Mouse (Mus musculus) G1E (cell line): ENCODE measurements around the gene Mok. TPM values are rescaled to one million over a fixed set of nuclear protein-coding genes. Genes with fewer than 3 reads are reported as not detected.
A peak's percentile ranks its signal among the peaks of the same experiment; 100 is the strongest.

Experiments used
- ATAC-seq: 2 replicates; pipeline ENCODE4 v1.8.0; 2016; ENCODE audit warnings: mild to moderate bottlenecking; ENCODE audit not compliant: insufficient number of reproducible peaks, poor library complexity, low FRiP score, severe bottlenecking; ENCODE audit errors: extremely low read depth
- DNase-seq: peaks from one replicate; pipeline ENCODE4 v3.0.0; 2012; ENCODE audit warnings: low spot score
- H3K27me3 ChIP-seq: 2 replicates; pipeline ENCODE4 v1.6.1; 2012; ENCODE audit warnings: mild to moderate bottlenecking, low read length, inconsistent platforms; ENCODE audit not compliant: insufficient read depth
- H3K36me3 ChIP-seq: replicated peaks from 2 replicates; pipeline ENCODE3; 2012; ENCODE audit warnings: mild to moderate bottlenecking, inconsistent platforms
- H3K4me1 ChIP-seq: 2 replicates; pipeline ENCODE4 v1.6.1; 2012; ENCODE audit warnings: low read depth, low read length, inconsistent platforms, mixed read lengths; ENCODE audit not compliant: insufficient read depth
- H3K4me3 ChIP-seq: 2 replicates; pipeline ENCODE4 v1.5.1; 2012; ENCODE audit warnings: low read depth, mild to moderate bottlenecking, inconsistent platforms, low read length, moderate library complexity, mixed read lengths
- H3K9me3 ChIP-seq: replicated peaks from 2 replicates; pipeline ENCODE4 v1.6.1; 2012; ENCODE audit warnings: inconsistent platforms
- CTCF ChIP-seq: IDR thresholded peaks from 2 replicates; pipeline ENCODE4 v1.5.1; 2012; ENCODE audit warnings: low read depth, low read length, inconsistent platforms, mixed read lengths
- GATA1 ChIP-seq: IDR thresholded peaks from 2 replicates; pipeline ENCODE4 v1.6.1; 2012; ENCODE audit warnings: borderline replicate concordance, low read length, inconsistent platforms, mixed read lengths
- GATA2 ChIP-seq: IDR thresholded peaks from 2 replicates; pipeline ENCODE4 v1.6.1; 2012; ENCODE audit warnings: low read depth, low read length, inconsistent platforms, borderline replicate concordance
- POLR2AphosphoS5 ChIP-seq: IDR thresholded peaks from 2 replicates; pipeline ENCODE4 v1.6.1; 2012; ENCODE audit warnings: low read depth, low read length, inconsistent platforms; ENCODE audit not compliant: insufficient replicate concordance
- TAL1 ChIP-seq: conservative IDR thresholded peaks from 2 replicates; pipeline ENCODE4 v1.6.1; 2012; ENCODE audit warnings: low read depth, low read length, inconsistent platforms, mixed read lengths
- polyA plus RNA-seq: library from polyadenylated mRNA; stranded (reverse); fragments of >175 nt; gene quantifications from 2 replicates; pipeline ENCODE4 v1.2.3, GENCODE M21; 2012
- total RNA-seq, 2 experiments: library from RNA; stranded (forward) in 1 of 2; stranded (reverse) in 1 of 2; fragments of 200-1000 nt in 1 of 2; fragments of >200 nt in 1 of 2; fragmentation: Nextera tagmentation in 1 of 2; gene quantifications; 2 replicates each; pipeline ENCODE4 v1.2.3; 2014 to 2017

The Mok gene
- total RNA-seq (2014; fragmentation: Nextera tagmentation): 0.49 and 3.3 TPM in 2 replicates
- total RNA-seq (2017): 0.76 and 0.93 TPM in 2 replicates
- 0.41 and 0.62 TPM in 2 replicates for polyA plus RNA-seq

- DNase-seq (peak; percentile 95), ATAC-seq (peak; percentile 47)
- TF ChIP-seq CTCF: no peak
- TF ChIP-seq GATA2: no peak
- no peak for TF ChIP-seq TAL1
- TF ChIP-seq POLR2AphosphoS5: no peak
- no peak for TF ChIP-seq GATA1
- Histone ChIP-seq H3K4me3 (peak within 1 kb of the TSS; percentile 77), H3K4me1 (peaks cover 43% of the 10 kb centered on the region), H3K9me3 (no peaks in the 10 kb centered on the region), H3K27me3 (peaks cover 32% of the 10 kb centered on the region), H3K36me3 (no peaks in the 10 kb centered on the region)
These were observed at the start of gene Mok for GRCm38 (mm10) chr12:110840348-110841198. Mok (minus strand) TSS chr12:110840939.

- ATAC-seq (peak; percentile 98), DNase-seq (peak; percentile 100)
- Histone ChIP-seq H3K4me3 (peak within 1 kb of the TSS; percentile 80), H3K36me3 (peaks cover 37% of the 10 kb centered on the region), H3K4me1 (peaks cover 48% of the 10 kb centered on the region), H3K9me3 (no peaks in the 10 kb centered on the region), H3K27me3 (no peaks in the 10 kb centered on the region)
- TF ChIP-seq GATA1: no peak
- no peak for TF ChIP-seq GATA2
- TF ChIP-seq POLR2AphosphoS5: no peak
These were observed 48.6 kb upstream of the Mok start, which contains the start of the genes Cinp and Tecpr2 for GRCm38 (mm10) chr12:110889036-110890020. Cinp (minus strand) TSS chr12:110889145. Tecpr2 (plus strand) TSS chr12:110889264.

GRCm38 (mm10) chr12:110888606-110889005 is 47.9 kb upstream of the Mok start:
- Histone ChIP-seq H3K4me3 (peak overlapping the region; percentile 80), H3K9me3 (peaks cover 2% of the 10 kb centered on the region; the same call in 1 of the 2 replicates), H3K4me1 (peaks cover 48% of the 10 kb centered on the region), H3K36me3 (peaks cover 44% of the 10 kb centered on the region), H3K27me3 (no peaks in the 10 kb centered on the region)
- ATAC-seq: no peak
- TF ChIP-seq POLR2AphosphoS5 (no peak), TAL1 (no peak), GATA1 (no peak), CTCF (no peak), GATA2 (no peak)
- DNase-seq: peak; percentile 48

GRCm38 (mm10) chr12:110888106-110888505 is 47.4 kb upstream of the Mok start:
- Histone ChIP-seq H3K4me1 (peaks cover 48% of the 10 kb centered on the region), H3K36me3 (peaks cover 46% of the 10 kb centered on the region), H3K9me3 (peaks cover 3% of the 10 kb centered on the region; the same call in 1 of the 2 replicates), H3K27me3 (no peaks in the 10 kb centered on the region), H3K4me3 (peak overlapping the region; percentile 80)
- no peak for ATAC-seq
- TF ChIP-seq CTCF (no peak), TAL1 (no peak), GATA2 (no peak), POLR2AphosphoS5 (no peak), GATA1 (no peak)
- peak; percentile 45 for DNase-seq

GRCm38 (mm10) chr12:110885251-110885650 is 44.5 kb upstream of the Mok start:
- Histone ChIP-seq H3K4me3 (no peak overlapping the region), H3K27me3 (no peaks in the 10 kb centered on the region), H3K36me3 (peaks cover 69% of the 10 kb centered on the region), H3K9me3 (peaks cover 3% of the 10 kb centered on the region; the same call in 1 of the 2 replicates), H3K4me1 (peaks cover 36% of the 10 kb centered on the region)
- DNase-seq (no peak), ATAC-seq (no peak)
- TF ChIP-seq TAL1 (no peak), GATA1 (no peak)
